Mouse (Mus musculus) MEL (cell line): Measurements from ENCODE around the gene Emc8. TPM values are rescaled to one million over a fixed set of nuclear protein-coding genes. Genes with fewer than 3 reads are reported as not detected.
A peak's percentile ranks its signal among the peaks of the same experiment; 100 is the strongest.

Experiments
- DNase-seq: peaks from one replicate; pipeline ENCODE4 v3.0.0; 2011; ENCODE audit warnings: low read depth, low spot score
- H3K27ac ChIP-seq: 2 replicates; pipeline ENCODE4 v1.5.1; 2012; ENCODE audit warnings: low read depth, mild to moderate bottlenecking, control low read depth, low read length, moderate library complexity; ENCODE audit not compliant: control insufficient read depth
- H3K27me3 ChIP-seq, 2 experiments: fragments of 150-350 bp in 1 of 2; sonication (generic) in 1 of 2; 2 replicates each; pipeline ENCODE4 v1.6.1; 2012; ENCODE audit warnings: low read length in 2 of 2, mild to moderate bottlenecking in 2 of 2, improper control_type of control experiment in 1 of 2, moderate library complexity in 1 of 2; ENCODE audit not compliant: insufficient read depth in 2 of 2, control insufficient read depth in 1 of 2
- H3K36me3 ChIP-seq, 2 experiments: 2 replicates each; pipeline ENCODE4 v1.6.1; 2012 to 2014; ENCODE audit warnings: low read length in 2 of 2, improper control_type of control experiment in 1 of 2, inconsistent platforms in 1 of 2, mild to moderate bottlenecking in 1 of 2; ENCODE audit not compliant: insufficient read depth in 2 of 2, control insufficient read depth in 1 of 2
- H3K4me1 ChIP-seq, 2 experiments: fragments of 150-350 bp in 1 of 2; sonication (generic) in 1 of 2; 2 replicates each; pipeline ENCODE4 v1.6.1; 2012; ENCODE audit warnings: low read length in 2 of 2, improper control_type of control experiment in 1 of 2, mild to moderate bottlenecking in 1 of 2; ENCODE audit not compliant: insufficient read depth in 2 of 2, control insufficient read depth in 1 of 2
- H3K4me3 ChIP-seq, 2 experiments: fragments of 150-350 bp in 1 of 2; sonication (generic) in 1 of 2; 2 replicates each; pipeline ENCODE4 v1.5.1; 2012; ENCODE audit warnings: low read depth in 2 of 2, low read length in 2 of 2, mild to moderate bottlenecking in 2 of 2, moderate library complexity in 2 of 2, control low read depth in 1 of 2, improper control_type of control experiment in 1 of 2; ENCODE audit not compliant: control insufficient read depth in 1 of 2, insufficient read depth in 1 of 2
- H3K79me2 ChIP-seq: 2 replicates; pipeline ENCODE4 v1.6.1; 2012; ENCODE audit warnings: mild to moderate bottlenecking, low read length, moderate library complexity; ENCODE audit not compliant: control insufficient read depth, poor library complexity, insufficient read depth
- H3K9ac ChIP-seq: 2 replicates; pipeline ENCODE4 v1.6.1; 2012; ENCODE audit warnings: low read depth, mild to moderate bottlenecking, control low read depth, low read length, moderate library complexity; ENCODE audit not compliant: control insufficient read depth, poor library complexity, severe bottlenecking
- H3K9me3 ChIP-seq: fragments of 150-350 bp; sonication (generic); replicated peaks from 2 replicates; pipeline ENCODE4 v1.6.1; 2012; ENCODE audit warnings: mild to moderate bottlenecking, low read length, improper control_type of control experiment, moderate library complexity; ENCODE audit not compliant: insufficient read depth
- BHLHE40 ChIP-seq: IDR thresholded peaks from 2 replicates; pipeline ENCODE4 v1.6.1; 2012; ENCODE audit warnings: low read depth, mild to moderate bottlenecking, inconsistent platforms, low read length, improper control_type of control experiment, borderline replicate concordance
- CHD2 ChIP-seq: IDR thresholded peaks from 2 replicates; pipeline ENCODE4 v1.6.1; 2011; ENCODE audit warnings: low read length, improper control_type of control experiment
- ELF1 ChIP-seq: IDR thresholded peaks from 2 replicates; pipeline ENCODE4 v1.6.1; 2014; ENCODE audit warnings: low read depth, mild to moderate bottlenecking, inconsistent platforms, low read length, improper control_type of control experiment, moderate library complexity
- ETS1 ChIP-seq: IDR thresholded peaks from 2 replicates; pipeline ENCODE4 v1.6.1; 2012; ENCODE audit warnings: low read depth, mild to moderate bottlenecking, inconsistent platforms, low read length, improper control_type of control experiment, moderate library complexity
- HCFC1 ChIP-seq: IDR thresholded peaks from 2 replicates; pipeline ENCODE4 v1.6.1; 2012; ENCODE audit warnings: low read depth, mild to moderate bottlenecking, inconsistent platforms, low read length, improper control_type of control experiment, moderate library complexity
- MAX ChIP-seq: IDR thresholded peaks from 2 replicates; pipeline ENCODE4 v1.6.1; 2011; ENCODE audit warnings: low read length, improper control_type of control experiment
- MXI1 ChIP-seq: IDR thresholded peaks from 2 replicates; pipeline ENCODE4 v1.6.1; 2011; ENCODE audit warnings: mild to moderate bottlenecking, low read depth, low read length, improper control_type of control experiment
- NELFE ChIP-seq: IDR thresholded peaks from 2 replicates; pipeline ENCODE4 v1.6.1; 2011; ENCODE audit warnings: low read depth, low read length, improper control_type of control experiment
- POLR2A ChIP-seq, 2 experiments: IDR thresholded peaks; 2 replicates each; pipeline ENCODE4 v1.6.1; 2011 to 2012; ENCODE audit warnings: low read length in 2 of 2, mild to moderate bottlenecking in 2 of 2, control low read depth in 1 of 2, improper control_type of control experiment in 1 of 2, low read depth in 1 of 2, moderate library complexity in 1 of 2; ENCODE audit not compliant: control insufficient read depth in 1 of 2, insufficient read depth in 1 of 2, poor library complexity in 1 of 2
- POLR2AphosphoS2 ChIP-seq: IDR thresholded peaks from 2 replicates; pipeline ENCODE4 v1.6.1; 2011; ENCODE audit warnings: low read length, improper control_type of control experiment
- SIN3A ChIP-seq: IDR thresholded peaks from 2 replicates; pipeline ENCODE4 v1.6.1; 2012; ENCODE audit warnings: low read length, improper control_type of control experiment, inconsistent platforms
- TCF12 ChIP-seq: IDR thresholded peaks from 2 replicates; pipeline ENCODE4 v1.6.1; 2014; ENCODE audit warnings: low read depth, mild to moderate bottlenecking, inconsistent platforms, low read length, improper control_type of control experiment, moderate library complexity
- ZMIZ1 ChIP-seq: IDR thresholded peaks from 2 replicates; pipeline ENCODE4 v1.6.1; 2012; ENCODE audit warnings: low read depth, mild to moderate bottlenecking, inconsistent platforms, low read length, improper control_type of control experiment, moderate library complexity
- ZNF384 ChIP-seq: IDR thresholded peaks from 2 replicates; pipeline ENCODE4 v1.6.1; 2012; ENCODE audit warnings: low read depth, mild to moderate bottlenecking, inconsistent platforms, low read length, improper control_type of control experiment
- polyA plus RNA-seq, 2 experiments: library from polyadenylated mRNA; stranded (reverse) in 1 of 2; unstranded in 1 of 2; fragments of >175 nt in 1 of 2; fragments of >200 nt in 1 of 2; gene quantifications; 2 replicates each; pipeline versions ENCODE4 v1.2.1 to v1.2.4; 2012; ENCODE audit warnings: low replicate concordance in 2 of 2, low read depth in 1 of 2; ENCODE audit not compliant: insufficient read length in 2 of 2, insufficient read depth in 1 of 2, missing spikeins in 1 of 2
- total RNA-seq: library from RNA; depleted of rRNA; stranded (reverse); fragments of 300-350 nt; gene quantifications from 2 replicates; pipeline ENCODE4 v1.2.3, GENCODE M21; 2012

Emc8 gene
- total and polyA plus RNA-seq, 3 experiments, result 180 to 269 TPM; not detected in 1

DNA sequence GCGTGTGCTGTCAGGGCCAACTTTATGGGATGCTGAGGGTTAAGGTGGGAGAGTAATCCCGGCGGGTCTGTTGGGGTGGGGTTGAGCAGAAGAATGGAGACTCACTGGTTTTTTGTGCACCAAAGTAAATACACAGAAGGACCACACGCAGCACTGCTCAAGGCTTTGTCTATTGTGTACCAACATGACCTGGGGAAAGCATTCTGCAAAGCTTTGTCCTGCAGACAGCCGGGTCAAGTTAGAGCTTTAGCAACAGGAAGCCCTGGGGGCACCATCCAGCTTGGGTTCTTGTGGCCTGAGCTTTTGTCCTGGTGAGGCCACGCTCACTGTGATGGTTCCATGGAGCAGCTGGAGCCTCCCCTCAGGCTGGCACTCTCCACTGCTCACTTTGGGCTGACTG is 3.4 kb upstream of the Emc8 start:
- peaks cover 36% of the 10 kb centered on the region for H3K79me2 ChIP-seq
- H3K36me3 ChIP-seq, result peaks cover 6 to 12% of the 10 kb centered on the region in 2 experiments
- TF ChIP-seq TCF12 (no peak), POLR2A (IDR thresholded peaks at IDR 0.05; ENCODE audit: control insufficient read depth in 1 of 2, insufficient read depth in 1 of 2, low read depth in 1 of 2, low read length in 2 of 2, poor library complexity in 1 of 2) (0 out of 4 replicates have a peak, but pooled peaks of 1 of the 2 experiments have one; percentile 8), ETS1 (no peak)
- peaks cover 0 to 2% of the 10 kb centered on the region in 2 experiments; a peak in 2 of 4 replicates for H3K4me1 ChIP-seq
- H3K4me3 ChIP-seq, result no peak overlapping the region
- H3K9ac ChIP-seq, result no peak overlapping the region
- no peaks in the 10 kb centered on the region for H3K9me3 ChIP-seq
- H3K27me3 ChIP-seq, result no peaks in the 10 kb centered on the region
- no peak overlapping the region for H3K27ac ChIP-seq
- DNase-seq, result no peak

DNA sequence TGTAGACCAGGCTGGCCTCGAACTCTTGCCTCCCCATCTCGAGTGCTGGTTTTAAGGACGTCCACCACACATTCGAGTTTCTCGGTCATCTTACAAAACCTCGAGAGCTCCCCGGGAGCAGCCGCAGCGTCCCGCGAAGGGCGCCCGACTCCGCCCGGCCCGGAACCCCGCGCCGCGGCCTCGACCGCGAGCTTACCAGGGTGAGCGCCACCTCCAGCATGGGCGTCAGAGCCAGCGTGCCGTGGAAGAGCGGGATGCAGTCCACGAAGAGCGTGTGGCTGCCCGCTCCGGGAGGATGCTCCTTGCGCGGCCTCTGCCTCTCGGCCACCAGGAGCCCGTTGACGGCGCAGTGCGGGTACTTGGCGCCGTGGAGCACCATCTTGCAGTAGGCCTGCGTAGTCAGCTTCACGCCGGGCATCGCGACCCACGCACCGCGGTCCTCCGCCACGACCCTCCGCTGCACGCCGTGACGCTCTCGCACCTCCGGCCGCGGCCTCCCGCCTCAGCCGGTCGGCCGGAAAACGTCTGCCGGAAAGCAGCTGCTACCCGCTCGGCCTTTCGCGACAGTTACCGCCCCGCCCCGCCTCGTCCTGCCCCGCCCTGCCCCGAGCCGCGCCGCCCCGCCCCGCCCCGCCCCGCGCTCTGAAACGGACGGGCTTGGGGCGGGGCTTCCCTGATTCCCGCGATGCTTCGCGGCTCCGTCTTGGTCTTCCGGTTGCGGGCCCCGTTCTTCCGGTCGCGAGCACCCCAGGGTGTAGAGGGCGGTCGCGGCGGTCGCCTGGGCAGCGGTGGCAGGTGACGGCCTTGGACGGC is 606 bp downstream of the Emc8 start, which contains the start of the genes Gm27021 and Cox4i1:
Gene Gm27021 (minus strand): TSS at position 519 of the 813 bp plus-strand sequence.
Gene Cox4i1 (plus strand): TSS at position 662 of the 813 bp plus-strand sequence.
- peaks cover 4 to 22% of the 10 kb centered on the region in 2 experiments for H3K36me3 ChIP-seq
- DNase-seq, result peak; percentile 92
- H3K27me3 ChIP-seq, result no peaks in the 10 kb centered on the region
- TF ChIP-seq ZNF384 (no peak), HCFC1 (peak; percentile 83), POLR2A (IDR thresholded peaks at IDR 0.05; ENCODE audit: control insufficient read depth in 1 of 2, insufficient read depth in 1 of 2, low read depth in 1 of 2, low read length in 2 of 2, poor library complexity in 1 of 2) (peak; percentile 95 to 96), ZMIZ1 (peak; percentile 93), ETS1 (no peak), POLR2AphosphoS2 (peak; percentile 79), BHLHE40 (no peak), SIN3A (peak; percentile 72), MXI1 (peak; percentile 57), ELF1 (peak; percentile 71), NELFE (peak; percentile 95), TCF12 (0 out of 2 replicates have a peak, but pooled peaks have one; percentile 16), MAX (0 out of 2 replicates have a peak, but pooled peaks have one; percentile 18), CHD2 (peak; percentile 73; the same call in 1 of the 2 replicates)
- H3K9me3 ChIP-seq, result no peaks in the 10 kb centered on the region
- H3K4me3 ChIP-seq, result peak within 1 kb of the TSS; percentile 87 to 100
- H3K4me1 ChIP-seq, result peaks cover 0 to 18% of the 10 kb centered on the region in 2 experiments; a peak in 2 of 4 replicates
- peak within 1 kb of the TSS; percentile 90 for H3K9ac ChIP-seq
- H3K79me2 ChIP-seq, result peaks cover 76% of the 10 kb centered on the region
- H3K27ac ChIP-seq, result peak within 1 kb of the TSS; percentile 66
